ENCODE assay signal across 39 mouse cellular contexts in genomic region chr16:17943466-17943865, GRCm38 (mm10). TPM values are rescaled to one million over a fixed set of nuclear protein-coding genes. Genes with fewer than 3 reads are reported as not detected.
"Had no signal": no experiment of that assay in that cellular context is flagged by ENCODE, and none has a peak within 500 bp of the region (broad histone marks: within the 10 kb centered on the region; RNA-seq: fewer than 3 reads in every experiment).

No protein-coding gene starts in this region.

- H3K36me3 ChIP-seq: embryonic facial prominence, embryonic 10.5 days; embryonic facial prominence, embryonic 12.5 days; embryonic facial prominence, embryonic 13.5 days; embryonic facial prominence, embryonic 15.5 days; forebrain, embryonic 10.5 days; forebrain, embryonic 12.5 days; forebrain, embryonic 15.5 days had no signal

- H3K27ac ChIP-seq: embryonic facial prominence, embryonic 10.5 days; embryonic facial prominence, embryonic 12.5 days; embryonic facial prominence, embryonic 13.5 days; embryonic facial prominence, embryonic 15.5 days; forebrain, embryonic 10.5 days; forebrain, embryonic 12.5 days; forebrain, embryonic 13.5 days; forebrain, embryonic 15.5 days; gastrocnemius, adult 2 months; heart, adult 2 months had no signal

- H3K4me3 ChIP-seq: embryonic facial prominence, embryonic 10.5 days; embryonic facial prominence, embryonic 12.5 days; embryonic facial prominence, embryonic 13.5 days; embryonic facial prominence, embryonic 15.5 days; erythroblast, embryonic 14.5 days; forebrain, embryonic 10.5 days; forebrain, embryonic 12.5 days; forebrain, embryonic 13.5 days; forebrain, embryonic 15.5 days; gastrocnemius, adult 2 months; heart, adult 2 months had no signal

- H3K4me1 ChIP-seq: embryonic facial prominence, embryonic 10.5 days; embryonic facial prominence, embryonic 12.5 days; embryonic facial prominence, embryonic 13.5 days; forebrain, embryonic 12.5 days had no signal

- H3K27me3 ChIP-seq: embryonic facial prominence, embryonic 12.5 days; embryonic facial prominence, embryonic 13.5 days; embryonic facial prominence, embryonic 15.5 days; forebrain, embryonic 13.5 days; forebrain, embryonic 15.5 days had no signal

- DNase-seq: cerebellum, adult 2 months; cerebellum, adult 8-10 months; cerebellum, adult 9-10 months; cerebellum, adult 9-11 months; cerebellum, postnatal 10 days; cerebellum, postnatal 14 days; cerebellum, postnatal 25 days; cerebellum, postnatal 36 days; embryo, embryonic 11 days; forebrain, postnatal 0 days; gastrocnemius, adult 2 months; gastrocnemius, postnatal 10 days; gastrocnemius, postnatal 14 days; gastrocnemius, postnatal 25 days; gastrocnemius, postnatal 36 days; heart, adult 18-20 months; heart, adult 2 months had no signal

RNA-seq across cellular contexts. Expression of gene Gsc2, which starts 28.6 kb away (rescaled TPM):
- total RNA-seq: common myeloid progenitor, adult 5-6 weeks; forebrain, postnatal 0 days; gastrocnemius, adult 18-20 months; gastrocnemius, adult 2 months; gastrocnemius, adult 8-10 months; gastrocnemius, postnatal 10 days; gastrocnemius, postnatal 14 days; gastrocnemius, postnatal 25 days; gastrocnemius, postnatal 36 days; gastrocnemius, postnatal 4 days; granulocyte monocyte progenitor cell, adult 5-6 weeks; heart, adult 18-20 months; heart, adult 2 months had no signal
- polyA plus RNA-seq: cerebellum, adult 2 months; cortical plate, adult 2 months; embryonic facial prominence, embryonic 10.5 days; embryonic facial prominence, embryonic 11.5 days; embryonic facial prominence, embryonic 12.5 days; embryonic facial prominence, embryonic 13.5 days; embryonic facial prominence, embryonic 14.5 days; embryonic facial prominence, embryonic 15.5 days; erythroblast, embryonic 14.5 days; forebrain, embryonic 11.5 days; forebrain, embryonic 14.5 days; forebrain, postnatal 0 days; frontal cortex, adult 2 months; gonadal fat pad, adult 2 months; heart, adult 2 months had no signal

RNA-seq across cellular contexts. Expression of gene Vpreb2, which starts 36.8 kb away (rescaled TPM):
- total RNA-seq: common myeloid progenitor, adult 5-6 weeks; forebrain, postnatal 0 days; gastrocnemius, adult 18-20 months; gastrocnemius, adult 2 months; gastrocnemius, adult 8-10 months; gastrocnemius, postnatal 25 days; gastrocnemius, postnatal 36 days; gastrocnemius, postnatal 4 days; granulocyte monocyte progenitor cell, adult 5-6 weeks; heart, adult 18-20 months; heart, adult 2 months had no signal
- polyA plus RNA-seq: cerebellum, adult 2 months; cortical plate, adult 2 months; embryonic facial prominence, embryonic 10.5 days; embryonic facial prominence, embryonic 11.5 days; embryonic facial prominence, embryonic 12.5 days; embryonic facial prominence, embryonic 13.5 days; embryonic facial prominence, embryonic 14.5 days; embryonic facial prominence, embryonic 15.5 days; erythroblast, embryonic 14.5 days; forebrain, embryonic 10.5 days; forebrain, embryonic 11.5 days; forebrain, embryonic 12.5 days; forebrain, embryonic 13.5 days; forebrain, embryonic 14.5 days; forebrain, embryonic 15.5 days; forebrain, embryonic 16.5 days; forebrain, postnatal 0 days; frontal cortex, adult 2 months; gonadal fat pad, adult 2 months; heart, adult 2 months had no signal

RNA-seq across cellular contexts. Expression of gene Tssk2, which starts 45.0 kb away (rescaled TPM):
- total RNA-seq: common myeloid progenitor, adult 5-6 weeks; forebrain, postnatal 0 days; gastrocnemius, adult 18-20 months; gastrocnemius, adult 2 months; gastrocnemius, adult 8-10 months; gastrocnemius, postnatal 10 days; gastrocnemius, postnatal 14 days; gastrocnemius, postnatal 25 days; gastrocnemius, postnatal 36 days; gastrocnemius, postnatal 4 days; granulocyte monocyte progenitor cell, adult 5-6 weeks; heart, adult 18-20 months; heart, adult 2 months had no signal
- polyA plus RNA-seq: cerebellum, adult 2 months; cortical plate, adult 2 months; embryonic facial prominence, embryonic 11.5 days; embryonic facial prominence, embryonic 15.5 days; erythroblast, embryonic 14.5 days; forebrain, embryonic 11.5 days; forebrain, embryonic 12.5 days; forebrain, embryonic 13.5 days; forebrain, embryonic 15.5 days; forebrain, embryonic 16.5 days; forebrain, postnatal 0 days; frontal cortex, adult 2 months had no signal
